Mouse (Mus musculus): ENCODE measurements around the gene Ppib.

GRCm38 (mm10) chr9:66101577-66101976 lies 41.6 kb downstream of the Ppib start:
- TF ChIP-seq CTCF (conservative IDR thresholded peaks at IDR 0.05 in 1 of 2, IDR thresholded peaks at IDR 0.05 in 1 of 2; ENCODE audit: low read depth in 2 of 2, low read length in 2 of 2) (no peak), CHD1 (IDR thresholded peaks at IDR 0.05; ENCODE audit: low read depth, low read length) (no peak), POLR2AphosphoS2 (IDR thresholded peaks at IDR 0.05; ENCODE audit: low read depth, low read length) (no peak), RAD21 (IDR thresholded peaks at IDR 0.05; ENCODE audit: low read depth, low read length) (no peak), BHLHE40 (IDR thresholded peaks at IDR 0.05; ENCODE audit: low read depth, low read length) (no peak), TCF12 (IDR thresholded peaks at IDR 0.05; ENCODE audit: low read depth, low read length) (no peak), USF1 (IDR thresholded peaks at IDR 0.05; ENCODE audit: low read depth, low read length) (no peak), POLR2A (IDR thresholded peaks at IDR 0.05; ENCODE audit: low read depth, low read length) (no peak), JUND (conservative IDR thresholded peaks at IDR 0.05; ENCODE audit: low read depth, low read length) (no peak), EP300 (IDR thresholded peaks at IDR 0.05; ENCODE audit: low read length) (no peak), ZKSCAN1 (IDR thresholded peaks at IDR 0.05; ENCODE audit: borderline replicate concordance, low read depth, low read length) (no peak), NELFE (IDR thresholded peaks at IDR 0.05; ENCODE audit: low read depth, low read length) (no peak)
